Mouse (Mus musculus) ES-CJ7 (cell line): ENCODE results near the gene Rack1.
A peak's percentile ranks its signal among the peaks of the same experiment; 100 is the strongest.
"Not testable (repeated sequence)": the region's sequence is repeated elsewhere in the genome, so short reads cannot be mapped to it uniquely, and the experiment has no call there.

Source experiments
- DNase-seq: peaks from one replicate; pipeline ENCODE4 v3.0.0; 2011; ENCODE audit warnings: low read depth, low spot score

The Rack1 gene

GRCm38 (mm10) chr11:48799921-48800701 is at the start of gene Rack1:
Gene Rack1, plus strand, starts transcription at chr11:48800332.
- peak; percentile 93 for DNase-seq

GRCm38 (mm10) chr11:48750428-48750827 is 49.7 kb upstream of the Rack1 start:
- no peak for DNase-seq

DNA sequence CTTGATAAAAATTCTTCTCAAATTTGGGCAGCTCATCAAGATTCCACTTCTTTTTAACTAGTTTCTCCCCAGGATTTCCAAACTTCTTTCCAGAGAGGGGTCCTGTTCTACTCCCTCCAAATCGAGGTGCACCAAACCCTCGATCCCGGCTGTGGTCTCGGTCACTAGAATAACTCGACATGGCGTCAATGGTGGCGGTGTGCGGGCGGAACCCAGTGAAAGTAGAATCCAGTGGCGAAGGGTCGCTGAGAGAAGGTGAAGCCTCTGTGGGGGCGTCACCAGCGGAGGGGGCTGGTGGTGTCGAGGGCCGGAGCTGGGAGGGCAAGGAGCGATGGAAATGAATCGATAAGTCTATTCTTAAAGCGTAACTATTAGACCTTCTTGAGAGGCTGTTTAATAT is 46.6 kb upstream of the Rack1 start:
- not testable (repeated sequence) for DNase-seq

DNA sequence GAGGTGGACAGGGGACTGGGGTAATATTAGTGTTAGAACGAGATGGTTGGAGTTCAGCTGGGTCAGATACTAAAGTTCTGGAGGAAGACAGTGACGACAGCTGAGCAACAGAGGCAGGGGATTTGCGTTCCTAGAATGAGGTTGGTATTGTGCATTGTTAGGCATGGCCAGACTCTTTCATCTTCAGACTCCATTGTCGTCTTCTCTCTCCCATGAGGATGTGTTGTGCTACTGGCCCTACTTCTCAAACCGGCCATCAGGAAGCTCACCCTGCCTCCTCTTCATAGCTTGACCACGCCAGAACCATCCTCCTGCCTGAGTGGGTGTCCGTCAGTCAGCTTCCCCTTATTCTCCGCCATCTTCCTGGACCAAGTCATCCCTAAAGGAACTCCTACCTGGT is 41.1 kb upstream of the Rack1 start:
- DNase-seq, result no peak

- DNase-seq, result no peak
Observed at GRCm38 (mm10) chr11:48764119-48764518, 36.0 kb upstream of the Rack1 start.

- DNase-seq, result no peak
Observed at GRCm38 (mm10) chr11:48767195-48767876, 32.8 kb upstream of the Rack1 start.

DNA sequence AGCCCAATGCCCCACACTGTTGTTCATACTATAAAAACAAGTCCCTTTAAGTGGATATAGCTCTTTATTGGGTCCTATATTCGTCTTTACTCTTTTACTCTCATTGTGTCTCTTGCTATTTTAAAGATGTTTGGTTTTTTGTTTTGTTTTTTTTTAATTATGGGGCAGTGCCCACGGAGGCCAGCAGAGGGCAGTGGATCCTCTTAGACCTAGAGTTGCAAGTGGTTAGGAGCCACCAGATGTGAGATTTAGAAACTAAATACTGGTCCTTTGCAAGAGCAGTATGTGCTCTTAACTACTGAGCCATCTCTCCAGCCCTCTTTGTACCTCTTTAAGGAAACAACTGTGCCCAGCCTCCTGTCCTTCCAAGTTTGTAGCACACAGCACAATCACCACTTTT is 28.4 kb upstream of the Rack1 start:
- peak; percentile 49 for DNase-seq

GRCm38 (mm10) chr11:48774443-48775298 is 25.5 kb upstream of the Rack1 start:
- peak; percentile 77 for DNase-seq

- DNase-seq, result peak; percentile 92
Observed at GRCm38 (mm10) chr11:48775483-48775882, 24.6 kb upstream of the Rack1 start.

DNA sequence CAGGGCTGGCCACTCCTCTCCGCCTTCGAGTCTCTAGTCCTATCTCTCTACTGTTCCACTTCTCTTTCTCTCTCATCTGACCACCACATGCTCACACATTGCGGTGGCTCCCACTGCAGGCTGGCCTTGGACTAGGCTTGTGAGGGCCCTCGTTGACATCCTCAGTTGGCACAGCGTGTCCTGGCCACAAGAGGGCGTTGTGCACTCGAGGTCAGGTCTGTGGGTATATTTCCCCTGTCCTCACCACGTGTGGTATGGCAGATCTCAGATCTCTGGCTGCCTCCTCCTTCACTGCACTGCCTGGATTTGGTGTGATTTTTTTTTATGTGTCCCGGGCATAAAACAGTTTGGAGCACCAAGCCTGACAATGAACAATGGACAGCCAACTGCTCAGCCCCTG is 23.5 kb upstream of the Rack1 start:
- peak; percentile 86 for DNase-seq

- peak; percentile 14 for DNase-seq
Observed at GRCm38 (mm10) chr11:48777303-48777702, 22.8 kb upstream of the Rack1 start.

DNA sequence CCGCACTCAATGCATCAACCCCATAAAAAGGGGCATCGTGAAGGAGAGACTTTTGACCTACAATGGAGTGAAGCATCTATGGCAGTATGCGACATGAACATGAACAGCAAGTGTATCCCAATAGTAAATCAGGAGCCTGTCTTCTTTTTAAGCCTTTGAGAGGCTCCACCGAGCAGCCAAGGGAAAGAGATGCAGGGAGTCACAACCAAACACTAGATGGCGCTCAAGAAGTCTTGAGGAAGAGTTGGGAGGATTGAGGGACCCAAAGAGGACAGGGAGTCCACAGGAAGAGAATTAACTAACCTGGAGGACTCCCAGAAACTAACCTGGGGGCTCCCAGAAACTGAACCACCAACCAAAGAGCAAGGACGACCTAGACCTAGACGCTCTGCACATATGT is 20.7 kb upstream of the Rack1 start:
- DNase-seq, result peak; percentile 91

- peak; percentile 76 for DNase-seq
Observed at GRCm38 (mm10) chr11:48782243-48782642, 17.9 kb upstream of the Rack1 start.

- peak; percentile 93 for DNase-seq
Observed at GRCm38 (mm10) chr11:48787455-48788211, 12.5 kb upstream of the Rack1 start.

- DNase-seq, result peak; percentile 93
Observed at GRCm38 (mm10) chr11:48788311-48789089, 11.6 kb upstream of the Rack1 start.

DNA sequence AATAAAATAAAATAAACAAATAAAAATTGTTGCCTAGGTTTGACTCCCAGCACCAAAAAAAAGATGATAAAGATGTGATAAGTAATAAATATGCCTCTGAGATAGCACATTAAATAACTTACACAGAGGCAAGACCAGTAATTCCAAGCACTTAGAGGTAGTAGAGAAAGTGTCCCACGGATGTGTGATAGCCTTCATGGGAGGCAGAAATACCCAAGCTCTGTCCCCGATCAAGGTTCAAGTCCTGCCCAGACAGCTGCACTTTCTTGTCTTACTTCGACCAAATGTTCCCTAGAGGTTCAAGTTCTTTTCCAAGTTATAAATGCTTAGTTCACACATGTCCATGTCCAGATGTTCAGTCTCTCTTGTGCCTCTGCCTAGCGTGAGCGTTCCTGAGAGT is 10.9 kb upstream of the Rack1 start:
- no peak for DNase-seq

GRCm38 (mm10) chr11:48789973-48790823 is 9.9 kb upstream of the Rack1 start:
- DNase-seq, result peak; percentile 89

DNA sequence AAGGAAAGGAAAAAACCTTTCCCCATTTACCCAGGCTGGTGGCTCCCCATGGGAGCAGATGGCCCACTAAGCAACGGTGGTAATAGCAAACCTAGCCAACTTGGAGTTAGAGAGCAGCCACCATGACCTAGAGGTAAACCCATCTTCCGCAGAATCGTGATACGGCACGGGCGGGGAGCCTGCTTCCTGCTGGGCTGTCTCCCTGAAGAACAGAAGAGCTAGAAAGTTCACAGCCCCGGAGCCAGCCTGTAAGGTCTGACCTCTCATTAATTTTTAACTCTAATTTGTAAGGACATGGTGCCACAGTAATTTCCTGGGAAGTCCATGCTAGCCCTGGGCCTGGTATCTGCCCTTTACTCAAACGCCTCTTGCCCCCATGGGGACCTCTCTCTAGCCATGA is 9.2 kb upstream of the Rack1 start:
- no peak for DNase-seq

DNA sequence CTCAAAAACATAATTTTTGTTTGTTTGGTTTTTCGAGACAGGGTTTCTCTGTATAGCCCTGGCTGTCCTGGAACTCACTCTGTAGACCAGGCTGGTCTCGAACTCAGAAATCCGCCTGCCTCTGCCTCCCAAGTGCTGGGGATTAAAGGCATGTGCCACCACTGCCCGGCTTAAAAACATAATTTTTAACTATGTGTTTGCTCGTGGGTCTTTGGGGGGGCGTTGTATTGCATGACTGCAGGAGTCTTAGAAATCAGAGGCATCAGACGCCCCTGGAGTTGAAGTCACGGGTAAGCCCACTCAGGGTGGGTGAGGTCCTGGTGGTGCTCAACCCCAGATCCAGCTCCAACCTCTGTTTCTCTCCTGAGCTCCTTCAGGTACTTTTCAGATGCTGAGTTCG is 8.2 kb upstream of the Rack1 start:
- DNase-seq, result not testable (repeated sequence)

- DNase-seq, result no peak
Observed at GRCm38 (mm10) chr11:48793184-48793583, 6.9 kb upstream of the Rack1 start.
